Mouse (Mus musculus): ENCODE measurements around the gene Lrrc25.
A peak's percentile ranks its signal among the peaks of the same experiment; 100 is the strongest.

The Lrrc25 gene

GRCm38 (mm10) chr8:70616645-70617044 lies 690 bp downstream of the Lrrc25 start:
- no peak for DNase-seq (ENCODE audit: low spot score in 2 of 2)

DNA sequence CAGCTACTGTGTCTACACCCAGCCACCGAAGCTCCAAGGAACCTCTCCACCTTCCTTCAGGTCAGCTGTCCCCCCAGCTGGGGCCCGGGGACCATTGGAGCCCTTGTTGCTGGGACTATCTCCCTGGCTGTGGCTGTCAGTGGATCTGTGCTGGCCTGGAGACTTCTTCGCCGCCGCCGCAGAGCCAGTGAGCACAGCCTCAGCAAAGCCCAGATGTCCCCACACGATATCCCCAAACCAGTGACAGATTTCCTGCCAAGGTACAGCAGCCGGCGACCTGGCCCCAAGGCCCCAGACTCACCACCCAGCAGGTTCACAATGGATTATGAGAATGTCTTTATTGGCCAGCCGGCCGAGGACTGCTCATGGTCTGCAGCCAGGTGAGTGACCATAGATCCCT lies 2.0 kb downstream of the Lrrc25 start:
- DNase-seq (ENCODE audit: low spot score in 2 of 2) = no peak

GRCm38 (mm10) chr8:70618888-70619334 lies 3.0 kb downstream of the Lrrc25 start:
- DNase-seq (ENCODE audit: low spot score in 2 of 2) = no peak

DNA sequence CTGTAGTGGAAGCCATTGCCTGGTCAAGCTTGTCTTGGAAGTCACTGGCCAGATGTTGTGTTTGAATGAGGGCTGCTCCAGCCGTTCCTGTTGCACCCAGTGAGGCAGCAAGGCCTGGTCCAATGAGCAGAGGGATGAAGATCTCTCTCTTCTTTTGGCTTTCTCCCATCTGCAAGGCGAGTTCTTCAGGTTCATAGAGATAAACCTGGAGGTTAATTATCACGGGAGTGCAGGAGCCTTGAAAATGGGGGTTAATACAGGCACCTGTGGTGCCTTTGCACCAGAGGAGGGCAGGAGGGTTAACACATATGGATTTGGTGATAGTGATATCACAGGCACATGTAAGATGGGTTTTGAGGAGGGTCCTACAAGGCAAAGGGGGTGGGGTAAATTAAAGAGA lies 6.3 kb downstream of the Lrrc25 start:
- DNase-seq (ENCODE audit: low spot score in 2 of 2) = no peak

GRCm38 (mm10) chr8:70625104-70625503 lies 9.1 kb downstream of the Lrrc25 start:
- DNase-seq (ENCODE audit: low spot score in 2 of 2) = no peak

GRCm38 (mm10) chr8:70627041-70627440 lies 11.1 kb downstream of the Lrrc25 start:
- DNase-seq (ENCODE audit: low spot score in 2 of 2) = no peak

GRCm38 (mm10) chr8:70628986-70629490 lies 13.1 kb downstream of the Lrrc25 start:
- no peak for DNase-seq (ENCODE audit: low spot score in 2 of 2)

- peak; percentile 87 to 89 for DNase-seq (ENCODE audit: low spot score in 2 of 2)
These were observed 13.9 kb downstream of the Lrrc25 start for GRCm38 (mm10) chr8:70629574-70630531.

DNA sequence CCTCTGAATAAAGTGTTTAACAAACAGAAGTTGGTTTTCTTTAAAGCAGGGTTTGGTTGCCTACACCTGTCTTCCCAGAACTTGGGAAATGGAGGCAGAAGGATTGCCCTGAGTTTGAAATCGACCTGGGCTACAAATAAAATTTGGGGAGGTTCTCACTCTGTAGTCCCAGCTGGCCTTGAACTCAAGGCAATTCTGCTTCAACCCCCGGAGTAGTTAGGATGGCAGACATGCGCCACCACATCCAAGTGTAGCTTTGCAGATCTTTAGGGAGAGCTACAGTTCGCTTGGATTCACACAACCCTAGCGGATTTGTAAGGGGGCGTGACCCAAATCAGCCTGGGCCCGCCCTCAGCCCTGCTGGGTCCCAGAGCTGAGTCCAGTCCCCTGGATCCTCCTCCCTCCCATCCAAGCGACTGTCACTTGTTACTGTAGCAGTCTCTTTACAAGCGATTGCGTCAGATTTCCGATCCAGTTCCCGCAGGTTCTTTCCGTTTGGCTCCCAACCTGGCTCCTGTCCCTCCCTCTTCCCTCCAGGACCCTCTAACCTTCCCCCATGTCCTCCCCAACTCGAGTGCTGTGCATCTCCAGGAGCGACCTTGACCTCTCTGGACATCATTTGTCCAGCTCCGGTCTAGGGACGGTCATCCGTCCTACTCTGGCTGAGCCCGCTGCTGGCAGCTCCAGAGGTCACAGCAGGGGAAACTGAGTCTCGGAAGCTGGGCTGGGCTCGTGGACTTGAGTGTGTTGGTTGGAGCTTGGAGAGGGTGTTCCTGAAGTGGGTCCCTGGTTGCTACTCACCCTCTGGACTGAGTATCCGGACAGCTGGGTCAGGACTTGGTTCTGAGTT lies 14.8 kb downstream of the Lrrc25 start:
- no peak for DNase-seq (ENCODE audit: low spot score in 2 of 2)

GRCm38 (mm10) chr8:70631436-70631835 lies 15.5 kb downstream of the Lrrc25 start:
- DNase-seq (ENCODE audit: low spot score in 2 of 2) = no peak

DNA sequence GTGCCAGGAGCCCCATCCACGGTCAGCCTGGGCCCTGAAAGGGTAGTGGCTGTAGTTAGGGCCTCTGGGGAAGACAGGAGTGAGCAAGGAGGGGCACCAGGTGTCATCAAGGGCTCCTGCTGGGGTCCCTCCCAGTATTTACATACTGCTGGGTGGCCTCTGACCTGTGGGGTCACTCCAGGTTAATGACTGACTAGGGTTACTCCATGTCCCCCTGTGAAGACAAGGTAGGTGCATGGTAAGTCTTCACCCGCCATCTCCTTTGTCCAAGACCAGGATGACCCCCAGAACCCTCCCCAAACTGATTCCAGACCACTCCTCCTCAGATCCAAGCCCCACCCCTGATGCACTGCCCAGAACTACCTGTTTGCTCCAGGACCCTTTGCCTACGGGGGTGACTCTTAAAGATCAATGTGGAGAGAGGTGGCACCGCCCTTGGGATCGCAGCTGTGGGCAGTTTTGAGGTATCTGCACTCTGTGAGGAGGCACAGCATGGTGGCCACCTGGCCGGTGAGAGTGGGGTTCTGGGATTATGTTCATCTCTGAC lies 16.5 kb downstream of the Lrrc25 start, which contains the start of gene Gdf15:
Gene Gdf15, minus strand, starts transcription at position 111 of the 547 bp plus-strand sequence.
- no peak for DNase-seq (ENCODE audit: low spot score in 2 of 2)

DNA sequence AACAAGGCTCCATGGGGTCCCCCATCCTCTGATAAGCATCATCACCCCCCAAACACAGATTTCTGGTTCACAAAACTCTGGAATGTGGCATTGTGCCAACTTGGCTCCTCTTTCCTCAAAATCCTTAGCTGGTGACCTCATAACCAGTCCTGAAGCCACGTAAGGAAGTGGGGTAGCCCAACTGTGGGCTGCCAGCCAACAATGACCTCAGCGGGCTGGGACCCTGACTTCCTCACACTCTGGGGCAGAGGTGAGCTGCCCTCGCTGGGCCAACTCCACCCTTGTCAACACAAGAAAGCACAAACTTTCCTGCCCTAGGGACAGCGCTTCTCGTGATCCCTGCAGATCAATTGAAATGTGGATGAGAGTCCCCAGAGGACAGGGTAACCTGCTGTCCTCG lies 18.1 kb downstream of the Lrrc25 start:
- no peak for DNase-seq (ENCODE audit: low spot score in 2 of 2)

- no peak for DNase-seq (ENCODE audit: low spot score in 2 of 2)
These were observed 19.6 kb downstream of the Lrrc25 start for GRCm38 (mm10) chr8:70635527-70635926.

GRCm38 (mm10) chr8:70636838-70637237 lies 20.9 kb downstream of the Lrrc25 start:
- no peak for DNase-seq (ENCODE audit: low spot score in 2 of 2)

DNA sequence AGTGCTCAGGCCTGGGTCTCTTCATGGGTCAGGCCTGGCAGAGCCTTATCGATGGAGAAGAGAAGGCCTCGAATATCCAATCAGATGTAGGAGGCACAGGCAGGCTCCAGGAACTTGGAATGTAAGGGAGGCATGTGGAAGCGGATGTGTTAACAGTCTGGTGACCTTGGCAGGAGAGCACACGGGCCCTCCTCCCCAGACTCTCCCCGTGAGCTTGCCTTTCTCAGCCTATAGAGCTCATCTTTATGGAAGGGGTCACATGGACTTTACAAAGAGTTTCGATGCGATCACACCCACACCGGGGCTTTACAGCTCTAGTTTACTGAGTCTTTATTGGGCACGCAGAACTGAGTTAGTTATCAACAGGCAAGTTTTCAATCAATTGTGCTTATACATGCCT lies 22.8 kb downstream of the Lrrc25 start:
- no peak for DNase-seq (ENCODE audit: low spot score in 2 of 2)

- DNase-seq (ENCODE audit: low spot score in 2 of 2) = no peak
These were observed 27.1 kb downstream of the Lrrc25 start for GRCm38 (mm10) chr8:70643019-70643418.

DNA sequence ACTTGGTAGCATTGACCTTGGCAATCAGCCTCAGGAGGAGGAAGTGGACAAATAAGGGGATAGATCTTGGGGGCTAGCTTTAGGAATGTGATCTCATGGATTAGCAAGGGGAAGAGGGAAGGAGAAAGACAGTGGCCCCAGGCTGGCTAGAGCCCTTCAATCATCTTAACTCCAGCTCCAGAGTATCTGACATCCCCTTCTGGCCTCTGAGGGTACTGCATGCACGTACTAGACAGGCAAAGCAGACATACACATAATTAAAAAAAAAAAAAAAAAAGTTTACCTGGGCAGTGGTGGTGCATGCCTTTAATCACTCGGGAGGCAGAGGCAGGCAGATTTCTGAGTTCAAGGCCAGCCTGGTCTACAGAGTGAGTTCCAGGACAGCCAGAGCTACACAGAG lies 28.1 kb downstream of the Lrrc25 start:
- no peak for DNase-seq (ENCODE audit: low spot score in 2 of 2)

GRCm38 (mm10) chr8:70645501-70646224 lies 29.7 kb downstream of the Lrrc25 start:
- no peak for DNase-seq (ENCODE audit: low spot score in 2 of 2)

- DNase-seq (ENCODE audit: low spot score in 2 of 2) = no peak
These were observed 30.4 kb downstream of the Lrrc25 start for GRCm38 (mm10) chr8:70646369-70646768.

GRCm38 (mm10) chr8:70646775-70647174 lies 30.8 kb downstream of the Lrrc25 start:
- no peak for DNase-seq (ENCODE audit: low spot score in 2 of 2)
